Mouse (Mus musculus) 416B (cell line): ENCODE data around the gene Als2cr12.
"Not testable (repeated sequence)": the region's sequence is repeated elsewhere in the genome, so short reads cannot be mapped to it uniquely, and the experiment has no call there.

Experiments used
- DNase-seq: peaks from one replicate; pipeline ENCODE4 v3.0.0; 2011; ENCODE audit warnings: low read depth

Gene Als2cr12

DNA sequence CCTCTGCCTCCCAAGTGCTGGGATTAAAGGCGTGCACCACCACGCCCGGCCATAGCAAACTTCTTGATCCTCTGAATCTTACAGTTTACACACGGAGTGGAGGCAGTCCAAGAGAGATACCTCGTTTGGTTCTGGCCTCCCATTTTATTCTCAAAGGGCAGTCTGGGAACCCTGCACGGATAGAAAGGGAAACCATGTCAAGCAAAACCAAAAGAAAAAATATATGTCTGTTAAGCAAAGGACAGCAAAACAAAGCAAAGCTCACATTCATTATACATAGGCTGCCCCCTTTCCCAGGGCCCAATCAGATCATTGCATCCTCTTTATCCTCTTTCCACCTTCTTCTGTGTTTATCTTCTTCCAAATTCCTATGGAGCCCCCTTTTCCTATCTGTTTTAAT lies 82.0 kb downstream of the Als2cr12 start:
- peak; percentile 56 for DNase-seq

- DNase-seq, result no peak
Measured at GRCm38 (mm10) chr1:58610611-58611010, 85.2 kb downstream of the Als2cr12 start.

GRCm38 (mm10) chr1:58610166-58610565 lies 85.6 kb downstream of the Als2cr12 start:
- no peak for DNase-seq

- DNase-seq, result not testable (repeated sequence)
Measured at GRCm38 (mm10) chr1:58609591-58609990, 86.2 kb downstream of the Als2cr12 start.

DNA sequence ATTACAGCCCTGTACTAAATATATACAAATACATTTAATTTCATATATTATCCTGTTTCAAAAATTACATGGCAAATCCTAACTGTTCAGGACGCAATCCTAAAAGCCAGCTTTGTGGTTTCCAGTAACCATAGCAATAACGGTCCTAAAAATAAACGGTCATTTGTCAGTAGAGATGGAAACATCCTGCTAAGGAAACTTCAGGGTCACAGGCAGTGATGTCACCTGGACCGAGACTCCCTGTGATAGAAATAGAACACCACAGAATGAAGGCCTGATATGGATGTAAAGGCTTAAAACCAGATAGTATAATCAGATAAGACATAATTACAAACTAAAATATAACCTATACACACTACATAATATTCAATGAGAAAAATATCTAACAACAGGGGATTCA lies 92.1 kb downstream of the Als2cr12 start:
- peak; percentile 87 for DNase-seq

- DNase-seq, result no peak
Measured at GRCm38 (mm10) chr1:58602681-58603080, 93.1 kb downstream of the Als2cr12 start.
